Mouse (Mus musculus) CH12.LX (cell line): ENCODE measurements around the gene Tnnt2. TPM values are rescaled to one million over a fixed set of nuclear protein-coding genes. Genes with fewer than 3 reads are reported as not detected.
A peak's percentile ranks its signal among the peaks of the same experiment; 100 is the strongest.

Experiments
- DNase-seq: peaks from one replicate; pipeline ENCODE4 v3.0.0-alpha.2; 2013; ENCODE audit errors: extremely low read depth
- H3K27ac ChIP-seq: 2 replicates; pipeline ENCODE4 v1.5.1; 2012; ENCODE audit warnings: low read depth, mild to moderate bottlenecking, control low read depth, moderate library complexity; ENCODE audit not compliant: insufficient read depth
- H3K27me3 ChIP-seq: replicated peaks from 2 replicates; pipeline ENCODE3; 2012; ENCODE audit warnings: inconsistent platforms
- H3K36me3 ChIP-seq, 2 experiments: replicated peaks in 1 of 2; 2 replicates each; pipeline versions ENCODE3 to v1.6.1; 2012; ENCODE audit warnings: inconsistent platforms in 1 of 2, low read length in 1 of 2, mild to moderate bottlenecking in 1 of 2, mixed read lengths in 1 of 2, moderate library complexity in 1 of 2; ENCODE audit not compliant: control insufficient read depth in 1 of 2, insufficient read depth in 1 of 2
- H3K4me1 ChIP-seq, 2 experiments: 2 replicates each; pipeline ENCODE4 v1.6.1; 2012; ENCODE audit warnings: inconsistent platforms in 1 of 2, moderate library complexity in 1 of 2; ENCODE audit not compliant: insufficient read depth in 2 of 2, control insufficient read depth in 1 of 2
- H3K4me2 ChIP-seq: 2 replicates; pipeline ENCODE4 v1.6.1; 2012; ENCODE audit warnings: low read depth, mild to moderate bottlenecking, control low read depth; ENCODE audit not compliant: poor library complexity, insufficient read depth, severe bottlenecking
- H3K4me3 ChIP-seq, 3 experiments: fragments of 150-350 bp in 1 of 3; sonication (generic) in 1 of 3; replicated peaks in 1 of 3; 2 replicates each; pipeline versions ENCODE3 to v1.5.1; 2011 to 2012; ENCODE audit warnings: low read depth in 2 of 3, low read length in 2 of 3, mild to moderate bottlenecking in 2 of 3, moderate library complexity in 2 of 3, control low read depth in 1 of 3, improper control_type of control experiment in 1 of 3, inconsistent platforms in 1 of 3, mixed read lengths in 1 of 3; ENCODE audit not compliant: poor library complexity in 1 of 3
- H3K79me2 ChIP-seq: replicated peaks from 2 replicates; pipeline ENCODE4 v1.6.1; 2012; ENCODE audit warnings: mild to moderate bottlenecking, moderate library complexity; ENCODE audit not compliant: control insufficient read depth, poor library complexity, insufficient read depth, severe bottlenecking; ENCODE audit errors: extremely low read depth
- H3K9ac ChIP-seq: 2 replicates; pipeline ENCODE4 v1.6.1; 2012; ENCODE audit warnings: low read depth, mild to moderate bottlenecking, control low read depth, moderate library complexity; ENCODE audit not compliant: insufficient read depth
- H3K9me3 ChIP-seq: replicated peaks from 2 replicates; pipeline ENCODE3; 2012; ENCODE audit warnings: low read length, inconsistent platforms, mixed read lengths
- BHLHE40 ChIP-seq: IDR thresholded peaks from 2 replicates; pipeline ENCODE4 v1.6.1; 2011; ENCODE audit warnings: mild to moderate bottlenecking, low read depth, low read length, improper control_type of control experiment
- CHD1 ChIP-seq: IDR thresholded peaks from 2 replicates; pipeline ENCODE4 v1.6.1; 2012; ENCODE audit warnings: low read depth, low read length, improper control_type of control experiment, inconsistent platforms
- CHD2 ChIP-seq: IDR thresholded peaks from 2 replicates; pipeline ENCODE4 v1.6.1; 2011; ENCODE audit warnings: low read length, improper control_type of control experiment
- E2F4 ChIP-seq: IDR thresholded peaks from 2 replicates; pipeline ENCODE4 v1.6.1; 2011; ENCODE audit warnings: low read depth, low read length, improper control_type of control experiment; ENCODE audit not compliant: insufficient replicate concordance
- ELF1 ChIP-seq: IDR thresholded peaks from 2 replicates; pipeline ENCODE4 v1.6.1; 2014; ENCODE audit warnings: low read depth, mild to moderate bottlenecking, inconsistent platforms, low read length, improper control_type of control experiment
- EP300 ChIP-seq: IDR thresholded peaks from 2 replicates; pipeline ENCODE4 v1.6.1; 2011; ENCODE audit warnings: low read length, improper control_type of control experiment
- IRF4 ChIP-seq: IDR thresholded peaks from 2 replicates; pipeline ENCODE4 v1.6.1; 2014; ENCODE audit warnings: low read depth, mild to moderate bottlenecking, inconsistent platforms, low read length, improper control_type of control experiment
- JUN ChIP-seq: IDR thresholded peaks from 2 replicates; pipeline ENCODE4 v1.6.1; 2011; ENCODE audit warnings: low read depth, mild to moderate bottlenecking, low read length, improper control_type of control experiment, moderate library complexity; ENCODE audit not compliant: insufficient read depth
- JUND ChIP-seq: conservative IDR thresholded peaks from 2 replicates; pipeline ENCODE4 v1.6.1; 2011; ENCODE audit warnings: low read depth, low read length, improper control_type of control experiment
- KAT2A ChIP-seq: IDR thresholded peaks from 2 replicates; pipeline ENCODE4 v1.6.1; 2012; ENCODE audit warnings: low read length, improper control_type of control experiment, inconsistent platforms; ENCODE audit not compliant: insufficient replicate concordance
- MAFK ChIP-seq: IDR thresholded peaks from 2 replicates; pipeline ENCODE4 v1.6.1; 2011; ENCODE audit warnings: low read length, improper control_type of control experiment; ENCODE audit not compliant: insufficient replicate concordance
- MAX ChIP-seq: IDR thresholded peaks from 2 replicates; pipeline ENCODE4 v1.6.1; 2011; ENCODE audit warnings: low read length, improper control_type of control experiment
- MAZ ChIP-seq: IDR thresholded peaks from 2 replicates; pipeline ENCODE4 v1.6.1; 2012; ENCODE audit warnings: low read depth, mild to moderate bottlenecking, inconsistent platforms, low read length, improper control_type of control experiment, moderate library complexity
- MEF2A ChIP-seq: IDR thresholded peaks from 2 replicates; pipeline ENCODE4 v1.6.1; 2014; ENCODE audit warnings: low read depth, mild to moderate bottlenecking, inconsistent platforms, low read length, improper control_type of control experiment, borderline replicate concordance
- MYC ChIP-seq: IDR thresholded peaks from 2 replicates; pipeline ENCODE4 v1.6.1; 2011; ENCODE audit warnings: low read depth, mild to moderate bottlenecking, improper control_type of control experiment, low read length
- NELFE ChIP-seq: IDR thresholded peaks from 2 replicates; pipeline ENCODE4 v1.6.1; 2011; ENCODE audit warnings: low read depth, low read length, improper control_type of control experiment
- POLR2A ChIP-seq: IDR thresholded peaks from 2 replicates; pipeline ENCODE4 v1.6.1; 2011; ENCODE audit warnings: low read depth, mild to moderate bottlenecking, improper control_type of control experiment, low read length
- POLR2AphosphoS2 ChIP-seq: IDR thresholded peaks from 2 replicates; pipeline ENCODE4 v1.6.1; 2011; ENCODE audit warnings: low read depth, low read length, improper control_type of control experiment
- RAD21 ChIP-seq: IDR thresholded peaks from 2 replicates; pipeline ENCODE4 v1.6.1; 2011; ENCODE audit warnings: low read depth, mild to moderate bottlenecking, low read length, improper control_type of control experiment, moderate library complexity
- RCOR1 ChIP-seq: conservative IDR thresholded peaks from 2 replicates; pipeline ENCODE4 v1.6.1; 2012; ENCODE audit warnings: low read depth, mild to moderate bottlenecking, inconsistent platforms, low read length, improper control_type of control experiment
- SIN3A ChIP-seq: IDR thresholded peaks from 2 replicates; pipeline ENCODE4 v1.6.1; 2012; ENCODE audit warnings: low read length, improper control_type of control experiment, inconsistent platforms
- SMC3 ChIP-seq: IDR thresholded peaks from 2 replicates; pipeline ENCODE4 v1.6.1; 2011; ENCODE audit warnings: low read depth, low read length, improper control_type of control experiment
- TBP ChIP-seq: conservative IDR thresholded peaks from 2 replicates; pipeline ENCODE4 v1.6.1; 2011; ENCODE audit warnings: low read depth, low read length, improper control_type of control experiment
- TCF12 ChIP-seq: IDR thresholded peaks from 2 replicates; pipeline ENCODE4 v1.6.1; 2014; ENCODE audit warnings: low read depth, mild to moderate bottlenecking, inconsistent platforms, low read length, improper control_type of control experiment
- UBTF ChIP-seq: IDR thresholded peaks from 2 replicates; pipeline ENCODE4 v1.6.1; 2012; ENCODE audit warnings: low read depth, mild to moderate bottlenecking, inconsistent platforms, low read length, improper control_type of control experiment, moderate library complexity
- USF1 ChIP-seq: IDR thresholded peaks from 2 replicates; pipeline ENCODE4 v1.6.1; 2014; ENCODE audit warnings: low read depth, mild to moderate bottlenecking, inconsistent platforms, low read length, improper control_type of control experiment
- USF2 ChIP-seq: conservative IDR thresholded peaks from 2 replicates; pipeline ENCODE4 v1.6.1; 2011; ENCODE audit warnings: low read depth, low read length, improper control_type of control experiment
- ZC3H11A ChIP-seq: IDR thresholded peaks from 2 replicates; pipeline ENCODE4 v1.6.1; 2012; ENCODE audit warnings: low read depth, mild to moderate bottlenecking, inconsistent platforms, low read length, improper control_type of control experiment
- ZKSCAN1 ChIP-seq: IDR thresholded peaks from 2 replicates; pipeline ENCODE4 v1.6.1; 2012; ENCODE audit warnings: low read depth, inconsistent platforms, low read length, improper control_type of control experiment, borderline replicate concordance
- ZMIZ1 ChIP-seq: IDR thresholded peaks from 2 replicates; pipeline ENCODE4 v1.6.1; 2012; ENCODE audit warnings: low read depth, mild to moderate bottlenecking, inconsistent platforms, low read length, improper control_type of control experiment
- ZNF384 ChIP-seq: IDR thresholded peaks from 2 replicates; pipeline ENCODE4 v1.6.1; 2012; ENCODE audit warnings: low read depth, low read length, improper control_type of control experiment, inconsistent platforms
- dilution Hi-C: fragments of 300-500 bp; cut with MboI; formaldehyde crosslinking; loops from 2 replicates; pipeline ENCODE4 v1.14.3; 2020; ENCODE audit warnings: low sequenced_read_pairs; ENCODE audit not compliant: extremely low pct_unique_long_range_greater_than_20kb, extremely low pct_ligation_motif_present
- in situ Hi-C: fragments of 300-500 bp; cut with MboI; formaldehyde crosslinking; loops from 3 replicates; pipeline ENCODE4 v1.14.3; 2019; ENCODE audit warnings: low sequenced_read_pairs, low pct_ligation_motif_present, low pct_unique_long_range_greater_than_20kb, mixed read lengths
- polyA plus RNA-seq: library from polyadenylated mRNA; unstranded; fragments of >175 nt; gene quantifications from 2 replicates; pipeline ENCODE4 v1.2.1, GENCODE M21; 2012; ENCODE audit warnings: low read depth; ENCODE audit not compliant: insufficient read length
- total RNA-seq, 2 experiments: library from RNA; depleted of rRNA; stranded (reverse); fragments of 300-350 nt in 1 of 2; fragments of >200 nt in 1 of 2; gene quantifications; 2 replicates each; pipeline ENCODE4 v1.2.3; 2012 to 2014

Gene Tnnt2
- total and polyA plus RNA-seq, 3 experiments = 3.6 to 31.1 (median 8.6) TPM

DNA sequence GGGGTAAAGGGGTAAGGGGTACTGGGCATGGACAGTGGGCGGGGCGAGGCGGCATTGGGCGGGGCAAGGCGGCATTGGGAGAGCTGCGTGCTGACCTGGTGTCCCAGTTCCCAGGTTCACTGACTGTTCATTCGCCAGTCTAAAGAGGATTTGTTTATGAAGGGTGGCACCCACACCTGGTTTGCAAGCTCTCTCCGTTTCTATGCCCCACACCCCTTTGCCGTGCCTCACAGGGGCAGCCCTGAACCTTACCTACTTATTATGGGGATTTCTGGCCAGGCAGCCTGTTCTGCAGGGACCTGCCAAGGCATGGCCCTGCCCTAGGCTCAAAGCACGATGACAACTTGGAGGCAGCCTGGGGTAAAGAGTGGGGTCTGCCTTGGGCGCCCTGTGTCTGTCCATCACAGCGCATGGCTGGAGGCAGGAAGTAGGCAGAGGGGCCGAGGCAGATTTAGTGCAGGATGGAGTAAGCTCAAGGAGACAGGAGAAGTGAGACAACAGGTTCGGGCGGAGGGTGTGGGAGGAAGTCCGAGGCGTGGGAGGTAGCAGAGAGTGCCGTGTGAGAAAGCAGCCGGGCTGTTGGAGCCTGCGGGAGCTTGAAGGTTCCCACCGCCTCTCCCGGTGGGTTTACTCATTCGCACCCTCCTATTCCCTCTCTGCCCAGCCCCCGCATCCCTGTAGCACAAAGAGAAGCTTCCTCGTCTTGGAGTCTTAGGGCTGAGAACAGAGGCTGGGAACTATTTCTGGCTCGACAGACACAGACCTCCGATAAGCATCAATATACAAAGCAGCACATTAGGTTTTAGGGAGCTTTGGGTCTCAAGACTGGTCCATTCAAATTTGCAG lies 42.6 kb upstream of the Tnnt2 start:
- no peak overlapping the region for H3K9ac ChIP-seq
- dilution Hi-C loops = no loop called here

DNA sequence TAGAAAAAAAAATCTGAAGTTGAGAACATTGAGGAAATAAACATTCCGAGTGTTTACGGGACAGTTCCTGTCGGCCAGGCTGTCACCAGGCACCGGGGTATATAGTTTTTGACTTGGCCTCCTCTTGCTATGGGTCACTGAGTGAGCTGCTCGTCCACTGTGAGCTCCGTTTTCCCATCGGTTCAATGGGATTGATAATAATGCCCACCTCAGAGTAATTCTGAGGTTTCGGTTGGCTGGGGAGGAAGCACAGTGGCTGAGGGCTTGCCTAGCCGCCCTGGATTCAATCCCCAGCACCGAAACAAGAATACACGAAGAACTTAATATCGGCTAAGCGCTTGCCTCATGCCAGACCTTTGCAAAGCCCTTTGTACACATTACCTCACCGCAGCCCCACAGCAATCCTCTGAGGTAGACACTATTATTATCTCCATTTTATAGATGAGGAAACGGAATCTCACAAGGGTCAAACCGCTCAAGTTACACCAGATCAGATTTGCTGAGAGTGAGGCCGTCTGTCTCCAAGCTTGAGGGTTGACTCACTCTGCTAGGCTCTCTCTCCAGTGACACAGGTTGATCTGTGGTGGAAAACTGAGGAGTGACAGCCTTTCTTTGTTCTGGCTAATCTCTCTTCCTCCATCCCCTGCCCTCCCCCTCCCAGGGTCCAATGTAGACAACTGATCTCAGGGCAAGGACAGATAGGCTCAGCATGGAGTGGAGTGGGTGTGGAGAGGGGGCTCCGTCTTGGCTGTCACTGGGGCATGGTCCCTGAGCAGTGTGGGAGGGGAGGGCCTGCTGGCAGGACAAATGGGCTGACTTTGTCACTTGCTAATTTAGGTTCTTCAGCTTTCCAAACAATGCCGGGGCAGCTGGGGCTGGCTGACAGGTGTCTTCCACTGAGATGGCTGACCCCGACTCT lies 41.7 kb upstream of the Tnnt2 start:
- TF ChIP-seq ZNF384 = no peak
- no peak for TF ChIP-seq NELFE
- TF ChIP-seq RAD21 = no peak
- no peak for TF ChIP-seq CHD2
- no peak for TF ChIP-seq POLR2AphosphoS2
- TF ChIP-seq MAZ = no peak
- no peak for TF ChIP-seq E2F4
- TF ChIP-seq TCF12 = no peak
- TF ChIP-seq USF2 = no peak
- no peak for TF ChIP-seq UBTF
- no peak for TF ChIP-seq TBP
- TF ChIP-seq IRF4 = no peak
- TF ChIP-seq SMC3 = no peak
- TF ChIP-seq KAT2A = no peak
- no peak for TF ChIP-seq RCOR1
- TF ChIP-seq SIN3A = no peak
- TF ChIP-seq ZMIZ1 = no peak
- no peak for TF ChIP-seq MAX
- TF ChIP-seq EP300 = no peak
- H3K4me2 ChIP-seq = no peak overlapping the region

More for the DNA sequence above, 42.6 kb upstream of the Tnnt2 start:
- no peaks in the 10 kb centered on the region for H3K9me3 ChIP-seq
- H3K27ac ChIP-seq = no peak overlapping the region
- in situ Hi-C loops = loop anchor here (5.0 kb wide), 1 partner anchor 44 kb away; the partner anchor contains the start of gene Tnnt2
- DNase-seq = no peak
- H3K4me3 ChIP-seq = peak overlapping the region in 2 of 3 experiments; percentile 18 to 25
- H3K79me2 ChIP-seq = no peaks in the 10 kb centered on the region
- no peaks in the 10 kb centered on the region for H3K36me3 ChIP-seq
- TF ChIP-seq TBP (no peak), JUN (no peak), POLR2AphosphoS2 (no peak), RAD21 (no peak), ZKSCAN1 (no peak), ELF1 (no peak), USF1 (no peak), MYC (no peak), MEF2A (no peak), ZC3H11A (no peak), RCOR1 (no peak), USF2 (no peak), KAT2A (no peak), BHLHE40 (no peak), UBTF (no peak), CHD1 (no peak), POLR2A (no peak), JUND (no peak), MAFK (no peak), TCF12 (no peak; the same call in 1 of the 2 replicates)
- peaks cover 10 to 42% of the 10 kb centered on the region in 2 experiments for H3K4me1 ChIP-seq
- peaks cover 8% of the 10 kb centered on the region for H3K27me3 ChIP-seq
- H3K4me2 ChIP-seq = peak overlapping the region; percentile 18; the same call in 1 of the 2 replicates

More for the DNA sequence above, 41.7 kb upstream of the Tnnt2 start:
- Histone ChIP-seq H3K27me3 (peaks cover 8% of the 10 kb centered on the region), H3K36me3 (no peaks in the 10 kb centered on the region), H3K4me3 (no peak overlapping the region), H3K27ac (no peak overlapping the region), H3K4me1 (peaks cover 9 to 39% of the 10 kb centered on the region in 2 experiments), H3K9ac (no peak overlapping the region), H3K9me3 (no peaks in the 10 kb centered on the region), H3K79me2 (no peaks in the 10 kb centered on the region)
- in situ Hi-C loops = loop anchor here (5.0 kb wide), 1 partner anchor 43 kb away; the partner anchor contains the start of gene Tnnt2
- dilution Hi-C loops = no loop called here
- DNase-seq = no peak
